Mouse (Mus musculus) myocyte (in vitro differentiated cells): ENCODE measurements around the gene Cpa4. TPM values are rescaled to one million over a fixed set of nuclear protein-coding genes. Genes with fewer than 3 reads are reported as not detected.

Source experiments
- H3K27me3 ChIP-seq: one replicate; pipeline ENCODE4 v1.6.1; 2011; ENCODE audit not compliant: control insufficient read depth, insufficient read depth, insufficient read length
- H3K36me3 ChIP-seq: one replicate; pipeline ENCODE4 v1.6.1; 2011; ENCODE audit not compliant: control insufficient read depth, insufficient read depth
- H3K4me2 ChIP-seq: one replicate; pipeline ENCODE4 v1.6.1; 2011; ENCODE audit warnings: low read depth, control low read depth
- H3K4me3 ChIP-seq: one replicate; pipeline ENCODE4 v1.5.1; 2011; ENCODE audit warnings: mild to moderate bottlenecking, control low read depth, moderate library complexity
- H3K79me2 ChIP-seq: one replicate; pipeline ENCODE4 v1.6.1; 2011; ENCODE audit not compliant: control insufficient read depth, insufficient read depth
- H3ac ChIP-seq: one replicate; pipeline ENCODE4 v1.6.1; 2011; ENCODE audit not compliant: control insufficient read depth, insufficient read length
- CEBPB ChIP-seq: IDR thresholded peaks from 2 replicates; pipeline ENCODE4 v1.6.1; 2011; ENCODE audit warnings: mild to moderate bottlenecking, moderate library complexity; ENCODE audit not compliant: poor library complexity, insufficient read depth, severe bottlenecking
- E2F4 ChIP-seq: IDR thresholded peaks from one replicate; pipeline ENCODE4 v1.6.1; 2011; ENCODE audit warnings: mild to moderate bottlenecking, control low read depth, moderate library complexity; ENCODE audit not compliant: insufficient read depth
- MAX ChIP-seq: IDR thresholded peaks from one replicate; pipeline ENCODE4 v1.6.1; 2011; ENCODE audit warnings: low read depth, mild to moderate bottlenecking, control low read depth
- MYOD1 ChIP-seq, 3 experiments: IDR thresholded peaks; one replicate each; pipeline ENCODE4 v1.6.1; 2011; ENCODE audit warnings: control low read depth in 2 of 3, low read depth in 2 of 3, mild to moderate bottlenecking in 2 of 3, moderate library complexity in 1 of 3; ENCODE audit not compliant: insufficient read length in 2 of 3, control insufficient read depth in 1 of 3
- MYOG ChIP-seq, 3 experiments: IDR thresholded peaks; one replicate each; pipeline ENCODE4 v1.6.1; 2011; ENCODE audit warnings: control low read depth in 2 of 3, low read depth in 2 of 3, mild to moderate bottlenecking in 2 of 3; ENCODE audit not compliant: insufficient read length in 2 of 3, control insufficient read depth in 1 of 3, insufficient read depth in 1 of 3
- POLR2A ChIP-seq: IDR thresholded peaks from one replicate; pipeline ENCODE4 v1.6.1; 2011; ENCODE audit warnings: low read depth, mild to moderate bottlenecking, control low read depth, moderate library complexity; ENCODE audit not compliant: insufficient read length
- POLR2AphosphoS2 ChIP-seq: IDR thresholded peaks from one replicate; pipeline ENCODE4 v1.6.1; 2011; ENCODE audit warnings: low read depth, control low read depth; ENCODE audit not compliant: insufficient read length
- REST ChIP-seq: IDR thresholded peaks from one replicate; pipeline ENCODE4 v1.6.1; 2011; ENCODE audit warnings: mild to moderate bottlenecking, control low read depth, moderate library complexity; ENCODE audit not compliant: insufficient read depth, insufficient read length
- SRF ChIP-seq: IDR thresholded peaks from one replicate; pipeline ENCODE4 v1.6.1; 2011; ENCODE audit warnings: low read depth; ENCODE audit not compliant: control insufficient read depth, insufficient read length
- TCF12 ChIP-seq: IDR thresholded peaks from one replicate; pipeline ENCODE4 v1.6.1; 2011; ENCODE audit warnings: mild to moderate bottlenecking, control low read depth; ENCODE audit not compliant: poor library complexity, insufficient read depth, severe bottlenecking
- TCF3 ChIP-seq: IDR thresholded peaks from one replicate; pipeline ENCODE4 v1.6.1; 2011; ENCODE audit warnings: low read depth, control low read depth; ENCODE audit not compliant: insufficient read length
- USF1 ChIP-seq: IDR thresholded peaks from one replicate; pipeline ENCODE4 v1.6.1; 2011; ENCODE audit warnings: low read depth, mild to moderate bottlenecking, control low read depth, moderate library complexity
- polyA plus RNA-seq: library from polyadenylated mRNA; unstranded; fragments of >200 nt; fragmentation: generic; extraction: Trizol; gene quantifications from one replicate; pipeline ENCODE4 v1.2.1, GENCODE M21; 2012; ENCODE audit warnings: missing spikeins

Cpa4 gene
- polyA plus RNA-seq, 1 experiment: 0.01 TPM

DNA sequence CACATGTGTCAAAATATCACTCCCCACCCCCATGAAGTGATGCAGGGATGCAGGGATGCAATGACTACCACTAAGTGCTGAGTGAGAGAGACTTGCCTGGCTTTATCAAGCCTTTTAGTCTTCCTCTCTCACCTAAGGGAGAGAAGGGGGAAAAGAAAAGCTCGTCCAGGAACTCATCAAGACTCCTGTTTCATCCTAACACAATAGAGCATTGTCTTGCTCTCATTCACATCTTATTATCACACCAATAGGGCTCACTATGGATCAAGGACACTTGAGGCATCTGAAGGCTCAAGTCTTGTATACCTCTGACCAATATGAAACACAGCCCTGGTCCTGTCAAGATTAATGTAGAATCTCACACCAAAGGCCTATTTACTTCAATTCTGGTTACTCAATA is 32.8 kb downstream of the Cpa4 start:
- Histone ChIP-seq H3K4me3 (no peak overlapping the region), H3K36me3 (no peaks in the 10 kb centered on the region), H3K27me3 (no peaks in the 10 kb centered on the region), H3K4me2 (no peak overlapping the region), H3ac (no peak overlapping the region), H3K79me2 (no peaks in the 10 kb centered on the region)
- no peak for TF ChIP-seq SRF

DNA sequence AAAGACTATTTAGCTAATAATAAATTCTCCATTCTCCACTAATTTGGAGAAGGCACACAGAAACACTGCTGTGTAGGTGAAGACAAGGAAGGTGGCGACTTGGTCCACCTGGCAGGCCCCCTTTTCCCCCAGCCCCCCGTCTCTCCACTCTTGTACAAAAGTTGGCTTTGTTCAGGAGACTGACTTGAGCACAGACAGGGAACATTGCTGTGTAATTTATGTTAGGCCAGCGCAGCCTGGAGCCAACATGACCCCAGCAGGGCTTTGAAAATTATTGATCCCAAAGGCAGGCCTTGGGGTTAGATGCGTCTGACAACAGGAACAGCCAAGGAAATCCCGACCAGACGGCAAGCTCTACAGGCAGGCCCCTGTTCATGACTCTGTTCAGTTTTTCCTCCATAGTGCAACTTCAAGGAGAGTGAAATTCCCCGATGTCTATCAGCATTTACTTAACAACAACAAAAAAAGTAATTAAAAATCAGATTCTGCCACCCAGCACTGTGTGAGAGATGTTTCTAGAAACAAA is 36.2 kb downstream of the Cpa4 start:
- H3ac ChIP-seq: no peak overlapping the region
- H3K27me3 ChIP-seq: no peaks in the 10 kb centered on the region
- no peaks in the 10 kb centered on the region for H3K79me2 ChIP-seq
- TF ChIP-seq USF1: no peak
- no peak for TF ChIP-seq E2F4
- TF ChIP-seq MAX: no peak
- TF ChIP-seq TCF3: no peak
- no peak for TF ChIP-seq POLR2AphosphoS2
- TF ChIP-seq CEBPB: no peak
- no peak for TF ChIP-seq REST
- no peak for TF ChIP-seq MYOD1 (IDR thresholded peaks at IDR 0.05; ENCODE audit: control insufficient read depth in 1 of 3, insufficient read length in 2 of 3, low read depth in 2 of 3)
- no peak for TF ChIP-seq SRF
- no peak for TF ChIP-seq TCF12
- no peak for TF ChIP-seq MYOG (IDR thresholded peaks at IDR 0.05; ENCODE audit: control insufficient read depth in 1 of 3, insufficient read depth in 1 of 3, insufficient read length in 2 of 3, low read depth in 2 of 3)
- TF ChIP-seq POLR2A: no peak
- no peak overlapping the region for H3K4me2 ChIP-seq
- H3K36me3 ChIP-seq: no peaks in the 10 kb centered on the region
- no peak overlapping the region for H3K4me3 ChIP-seq

DNA sequence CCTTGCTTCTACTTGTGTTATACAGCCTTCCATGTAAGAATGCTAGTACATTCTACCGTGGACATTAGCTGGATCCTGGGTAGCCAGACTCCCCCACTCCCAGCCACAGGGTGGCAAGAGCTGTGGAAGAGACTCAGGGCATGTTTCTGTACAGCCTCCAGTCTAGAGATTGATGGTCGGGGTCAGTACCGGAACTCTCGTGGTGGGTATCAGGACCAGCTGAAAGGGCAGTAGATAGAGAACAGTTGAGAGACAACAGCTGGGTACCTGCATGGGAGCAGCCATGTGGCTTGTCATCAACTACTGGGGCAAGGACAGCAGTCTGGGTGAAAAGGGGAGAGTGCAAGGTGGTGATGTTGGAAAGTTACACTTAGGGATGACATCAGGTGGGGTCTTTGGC is 36.9 kb downstream of the Cpa4 start:
- Histone ChIP-seq H3K79me2 (no peaks in the 10 kb centered on the region), H3K4me2 (no peak overlapping the region), H3ac (no peak overlapping the region), H3K27me3 (no peaks in the 10 kb centered on the region), H3K36me3 (no peaks in the 10 kb centered on the region), H3K4me3 (no peak overlapping the region)
- TF ChIP-seq TCF12: no peak

DNA sequence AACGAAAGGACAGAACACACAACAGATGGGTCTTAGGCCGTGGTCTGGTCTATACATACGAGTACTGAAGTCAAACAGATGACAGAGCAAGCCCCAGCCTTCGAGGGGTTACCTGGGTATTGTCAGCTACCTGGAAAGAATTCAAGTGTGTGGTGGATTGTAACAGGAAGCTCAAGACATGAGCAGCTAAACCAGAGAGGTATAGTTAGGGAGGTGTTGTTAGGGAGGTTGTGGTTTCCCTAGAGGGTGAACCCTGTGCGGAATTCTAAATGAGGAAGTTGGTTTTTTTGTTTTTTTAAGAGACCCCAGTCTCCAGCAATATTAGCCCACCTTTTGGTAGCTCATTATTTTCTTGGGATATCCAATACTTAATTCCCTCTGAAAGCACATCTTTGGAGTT is 37.5 kb downstream of the Cpa4 start:
- no peaks in the 10 kb centered on the region for H3K36me3 ChIP-seq
- TF ChIP-seq TCF12 (no peak), REST (no peak), E2F4 (no peak), POLR2AphosphoS2 (no peak), TCF3 (no peak), USF1 (no peak), MAX (no peak), MYOD1 (IDR thresholded peaks at IDR 0.05; ENCODE audit: control insufficient read depth in 1 of 3, insufficient read length in 2 of 3, low read depth in 2 of 3) (no peak), CEBPB (no peak), MYOG (IDR thresholded peaks at IDR 0.05; ENCODE audit: control insufficient read depth in 1 of 3, insufficient read depth in 1 of 3, insufficient read length in 2 of 3, low read depth in 2 of 3) (no peak), POLR2A (no peak), SRF (no peak)
- no peak overlapping the region for H3K4me3 ChIP-seq
- no peaks in the 10 kb centered on the region for H3K79me2 ChIP-seq
- H3K4me2 ChIP-seq: no peak overlapping the region
- H3ac ChIP-seq: no peak overlapping the region
- H3K27me3 ChIP-seq: no peaks in the 10 kb centered on the region

DNA sequence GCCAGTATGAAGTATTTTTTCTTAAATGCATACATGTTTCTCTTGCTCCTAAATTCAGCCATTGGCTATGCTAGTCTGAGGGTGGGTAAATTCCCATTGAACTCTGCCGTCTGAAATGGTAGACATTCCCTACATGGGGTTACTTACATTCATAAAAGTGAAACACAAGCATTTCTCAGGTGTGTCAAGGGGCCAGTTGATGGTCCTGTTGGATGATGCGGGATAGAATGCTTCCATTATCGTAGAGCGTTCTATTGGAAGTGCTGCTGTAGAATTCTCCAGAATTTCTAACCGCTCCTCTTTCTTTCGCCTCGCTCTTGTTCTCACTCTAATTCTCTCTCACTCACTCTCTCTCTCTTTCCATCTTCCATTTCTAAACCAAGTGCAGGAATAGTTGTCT is 42.5 kb downstream of the Cpa4 start, which contains the start of gene Cpa5:
TSS of gene Cpa5 (plus strand) at position 301 of the 400 bp plus-strand sequence.
- Histone ChIP-seq H3K79me2 (no peaks in the 10 kb centered on the region), H3K4me2 (no peak within 1 kb of the TSS), H3K4me3 (no peak within 1 kb of the TSS), H3K27me3 (no peaks in the 10 kb centered on the region), H3ac (no peak within 1 kb of the TSS), H3K36me3 (no peaks in the 10 kb centered on the region)
- TF ChIP-seq CEBPB (no peak), POLR2AphosphoS2 (no peak)

DNA sequence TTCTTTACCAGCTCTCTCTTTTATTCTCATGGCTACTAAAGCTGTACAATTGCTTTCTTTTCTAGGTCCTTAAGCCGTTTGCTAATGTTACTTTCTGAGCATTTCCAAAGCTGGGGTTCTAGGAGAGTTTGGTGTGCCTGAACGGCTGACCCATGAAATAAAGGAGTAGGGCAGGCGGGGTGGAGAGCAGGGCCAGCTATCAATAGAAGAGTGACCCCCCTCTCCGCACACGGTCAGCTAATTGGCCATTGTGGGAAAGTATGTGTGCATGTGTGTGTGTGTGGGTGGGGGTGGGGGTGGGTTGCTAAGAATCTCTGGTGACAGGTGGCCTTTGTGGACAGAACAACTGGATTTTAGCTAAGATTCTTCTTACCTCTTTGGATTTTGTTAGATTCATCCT is 43.0 kb downstream of the Cpa4 start:
- Histone ChIP-seq H3K79me2 (no peaks in the 10 kb centered on the region), H3K4me2 (no peak overlapping the region), H3ac (no peak overlapping the region), H3K4me3 (no peak overlapping the region), H3K27me3 (no peaks in the 10 kb centered on the region), H3K36me3 (no peaks in the 10 kb centered on the region)
- TF ChIP-seq SRF: no peak
- peak in 2 of 3 experiments; percentile 18 to 19 for TF ChIP-seq MYOD1 (IDR thresholded peaks at IDR 0.05; ENCODE audit: control insufficient read depth in 1 of 3, insufficient read length in 2 of 3, low read depth in 2 of 3)
- peak in 1 of 3 experiments; percentile 3 for TF ChIP-seq MYOG (IDR thresholded peaks at IDR 0.05; ENCODE audit: control insufficient read depth in 1 of 3, insufficient read depth in 1 of 3, insufficient read length in 2 of 3, low read depth in 2 of 3)
